Mouse (Mus musculus) heart, adult 18-20 months (tissue): ENCODE results near the gene Pax7. TPM values are rescaled to one million over a fixed set of nuclear protein-coding genes. Genes with fewer than 3 reads are reported as not detected.

Experiments used
- total RNA-seq, 2 experiments: library from RNA; stranded (reverse); gene quantifications; 2 replicates each; pipeline ENCODE4 v1.2.3; 2021

Gene Pax7
- total RNA-seq, 2 experiments from 2014 or later = not detected

Other genes with a start within 250 kb of the Pax7 start
- gene Gm21969, start 230.3 kb downstream of the Pax7 start, total RNA-seq = not detected
- gene Aldh4a1, start 210.7 kb downstream of the Pax7 start, total RNA-seq = 10 to 100 TPM; 84.7 to 90.8 TPM
- not detected for gene Tas1r2, start 180.0 kb downstream of the Pax7 start, total RNA-seq
- 1 to 10 TPM; 2.0 to 3.8 TPM for gene Klhdc7a, start 134.5 kb upstream of the Pax7 start, total RNA-seq